Mouse (Mus musculus) layer of hippocampus, adult 2 months (tissue): Measurements from ENCODE around the gene Kif26b. TPM values are rescaled to one million over a fixed set of nuclear protein-coding genes. Genes with fewer than 3 reads are reported as not detected.
A peak's percentile ranks its signal among the peaks of the same experiment; 100 is the strongest.

Experiments
- DNase-seq, 2 experiments: peaks; one replicate each; pipeline ENCODE4 v3.0.0; 2022; ENCODE audit warnings: low spot score in 2 of 2
- H3K27ac ChIP-seq: fragments of 200-600 bp; 2 replicates; pipeline ENCODE4 v1.8.1; 2022
- H3K4me3 ChIP-seq: fragments of 200-600 bp; 2 replicates; pipeline ENCODE4 v1.8.1; 2022; ENCODE audit warnings: mild to moderate bottlenecking
- CTCF ChIP-seq: fragments of 200-600 bp; conservative IDR thresholded peaks from 2 replicates; pipeline ENCODE4 v1.8.1; 2022; ENCODE audit warnings: antibody characterized with exemption, mild to moderate bottlenecking, moderate library complexity
- total RNA-seq, 2 experiments: library from RNA; stranded (reverse); gene quantifications; 2 replicates each; pipeline ENCODE4 v1.2.3; 2021

Gene Kif26b
- total RNA-seq, 2 experiments from 2014 or later, result 21.3 to 23.8 TPM

GRCm38 (mm10) chr1:178664271-178664969 lies 135.5 kb downstream of the Kif26b start:
- H3K4me3 ChIP-seq, result no peak overlapping the region
- no peak for TF ChIP-seq CTCF
- no peak for DNase-seq

GRCm38 (mm10) chr1:178666524-178666923 lies 137.6 kb downstream of the Kif26b start:
- Histone ChIP-seq H3K27ac (no peak overlapping the region), H3K4me3 (no peak overlapping the region)
- no peak for TF ChIP-seq CTCF
- peak in 1 of 2 experiments; percentile 3 for DNase-seq

More at GRCm38 (mm10) chr1:178664271-178664969, 135.5 kb downstream of the Kif26b start:
- H3K27ac ChIP-seq, result no peak overlapping the region

- no peak for TF ChIP-seq CTCF
- DNase-seq, result no peak
These were observed 138.9 kb downstream of the Kif26b start for GRCm38 (mm10) chr1:178667808-178668207.

GRCm38 (mm10) chr1:178668907-178669306 lies 140.0 kb downstream of the Kif26b start:
- no peak for DNase-seq
- no peak overlapping the region for H3K4me3 ChIP-seq
- no peak for TF ChIP-seq CTCF
- H3K27ac ChIP-seq, result no peak overlapping the region

More at GRCm38 (mm10) chr1:178667808-178668207, 138.9 kb downstream of the Kif26b start:
- Histone ChIP-seq H3K4me3 (no peak overlapping the region), H3K27ac (no peak overlapping the region)

GRCm38 (mm10) chr1:178673051-178673450 lies 144.1 kb downstream of the Kif26b start:
- no peak for TF ChIP-seq CTCF
- H3K4me3 ChIP-seq, result no peak overlapping the region
- H3K27ac ChIP-seq, result no peak overlapping the region
- DNase-seq, result no peak

GRCm38 (mm10) chr1:178673506-178673905 lies 144.6 kb downstream of the Kif26b start:
- Histone ChIP-seq H3K4me3 (no peak overlapping the region), H3K27ac (no peak overlapping the region)
- DNase-seq, result no peak
- no peak for TF ChIP-seq CTCF

GRCm38 (mm10) chr1:178675542-178676252 lies 146.8 kb downstream of the Kif26b start:
- Histone ChIP-seq H3K4me3 (no peak overlapping the region), H3K27ac (no peak overlapping the region)
- no peak for DNase-seq
- no peak for TF ChIP-seq CTCF

GRCm38 (mm10) chr1:178677160-178677559 lies 148.2 kb downstream of the Kif26b start:
- TF ChIP-seq CTCF, result no peak
- no peak for DNase-seq
- H3K4me3 ChIP-seq, result no peak overlapping the region
- no peak overlapping the region for H3K27ac ChIP-seq

GRCm38 (mm10) chr1:178677630-178678221 lies 148.8 kb downstream of the Kif26b start:
- no peak for DNase-seq
- no peak for TF ChIP-seq CTCF
- Histone ChIP-seq H3K27ac (no peak overlapping the region), H3K4me3 (no peak overlapping the region)

- TF ChIP-seq CTCF, result peak; percentile 34
- Histone ChIP-seq H3K4me3 (no peak overlapping the region), H3K27ac (no peak overlapping the region)
- DNase-seq, result peak; percentile 22 to 44
These were observed 154.7 kb downstream of the Kif26b start for GRCm38 (mm10) chr1:178683631-178684030.

GRCm38 (mm10) chr1:178684991-178685680 lies 156.2 kb downstream of the Kif26b start:
- no peak for DNase-seq

GRCm38 (mm10) chr1:178686881-178687280 lies 158.0 kb downstream of the Kif26b start:
- DNase-seq, result no peak
- TF ChIP-seq CTCF, result no peak
- Histone ChIP-seq H3K27ac (no peak overlapping the region), H3K4me3 (no peak overlapping the region)

More at GRCm38 (mm10) chr1:178684991-178685680, 156.2 kb downstream of the Kif26b start:
- TF ChIP-seq CTCF, result no peak
- H3K4me3 ChIP-seq, result no peak overlapping the region
- H3K27ac ChIP-seq, result no peak overlapping the region

GRCm38 (mm10) chr1:178689512-178689911 lies 160.6 kb downstream of the Kif26b start:
- Histone ChIP-seq H3K27ac (no peak overlapping the region), H3K4me3 (no peak overlapping the region)
- peak in 1 of 2 experiments; percentile 18 for DNase-seq
- TF ChIP-seq CTCF, result peak; percentile 74
